Mouse (Mus musculus) small intestine, adult 2 months (tissue): Measurements from ENCODE around the gene Cyp8b1.

ENCODE experiments used
- CTCF ChIP-seq: fragments of 200-500 bp; IDR thresholded peaks from 2 replicates; pipeline ENCODE4 v1.5.1; 2012; ENCODE audit warnings: low read depth, mild to moderate bottlenecking, control low read depth, inconsistent platforms, low read length, moderate library complexity, mixed read lengths; ENCODE audit not compliant: insufficient replicate concordance, insufficient read length; ENCODE audit errors: extremely low read depth
- POLR2A ChIP-seq: fragments of 200-500 bp; IDR thresholded peaks from 2 replicates; pipeline ENCODE4 v1.6.1; 2012; ENCODE audit warnings: low read depth, mild to moderate bottlenecking, control low read depth, inconsistent platforms, low read length, moderate library complexity

DNA sequence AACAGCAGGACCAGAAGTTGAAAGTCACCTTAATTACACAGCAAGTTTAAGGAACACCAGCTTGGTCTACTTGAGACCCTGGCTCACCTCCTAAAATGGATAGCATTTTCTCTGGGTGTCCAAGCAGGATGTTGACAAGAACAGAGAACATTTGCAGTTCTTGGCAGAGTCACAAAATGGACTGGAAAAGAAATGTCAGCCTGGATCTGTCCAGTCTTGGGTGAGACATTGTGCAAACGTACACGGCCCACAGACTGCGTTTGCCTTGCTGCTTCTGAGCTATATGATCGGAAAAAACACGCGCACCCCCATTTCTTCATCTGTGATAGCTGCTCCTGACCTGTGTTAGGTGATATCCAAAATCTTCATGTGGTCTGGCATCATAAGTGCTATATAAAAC, 48.5 kb downstream of the Cyp8b1 start:
- no peak for TF ChIP-seq CTCF
- no peak for TF ChIP-seq POLR2A
